ENCODE assay signal across 9 mouse cellular contexts in genomic region chr2:168434187-168434586, GRCm38 (mm10).
"Had no signal": no experiment of that assay in that cellular context is flagged by ENCODE, and none has a peak within 500 bp of the region (broad histone marks: within the 10 kb centered on the region; RNA-seq: fewer than 3 reads in every experiment).

No protein-coding gene starts in this region.

- DNase-seq: layer of hippocampus, adult 9-11 months; right cerebral cortex, adult 18-20 months; right cerebral cortex, postnatal 25 days; thymus, postnatal 36 days had no signal

- H3K9ac ChIP-seq: hindbrain, embryonic 14.5 days; liver, embryonic 15.5 days; midbrain, embryonic 13.5 days had no signal

- H3K9me3 ChIP-seq: limb, embryonic 10.5 days; liver, embryonic 15.5 days; midbrain, embryonic 13.5 days had no signal

- H3K4me2 ChIP-seq: hindbrain, embryonic 14.5 days; liver, embryonic 11.5 days; liver, embryonic 15.5 days; midbrain, embryonic 13.5 days had no signal

- H3K36me3 ChIP-seq: limb, embryonic 10.5 days; liver, embryonic 15.5 days; midbrain, embryonic 13.5 days had no signal

- H3K27ac ChIP-seq: hindbrain, embryonic 14.5 days; limb, embryonic 10.5 days; liver, embryonic 15.5 days; midbrain, embryonic 13.5 days had no signal

- ATAC-seq: midbrain, embryonic 13.5 days had no signal

- H3K4me3 ChIP-seq: limb, embryonic 10.5 days; liver, embryonic 15.5 days; midbrain, embryonic 13.5 days had no signal

- H3K27me3 ChIP-seq: liver, embryonic 15.5 days; midbrain, embryonic 13.5 days had no signal

- H3K4me1 ChIP-seq: liver, embryonic 15.5 days had no signal
